Mouse (Mus musculus): ENCODE measurements around the gene Zfp738.

- TF ChIP-seq POLR2A (IDR thresholded peaks at IDR 0.05; ENCODE audit: low read depth, low read length) = no peak
- no peak for TF ChIP-seq ZMIZ1 (IDR thresholded peaks at IDR 0.05; ENCODE audit: low read depth, low read length)
- no peak for TF ChIP-seq CHD1 (IDR thresholded peaks at IDR 0.05; ENCODE audit: low read depth, low read length)
- no peak for TF ChIP-seq HCFC1 (IDR thresholded peaks at IDR 0.05; ENCODE audit: low read depth, low read length)
- TF ChIP-seq ETS1 (conservative IDR thresholded peaks at IDR 0.05; ENCODE audit: low read depth, low read length) = no peak
- TF ChIP-seq CTCF (conservative IDR thresholded peaks at IDR 0.05 in 1 of 2, IDR thresholded peaks at IDR 0.05 in 1 of 2; ENCODE audit: low read depth in 2 of 2, low read length in 2 of 2) = no peak
- no peak for TF ChIP-seq USF1 (IDR thresholded peaks at IDR 0.05; ENCODE audit: low read depth, low read length)
- no peak for TF ChIP-seq ZC3H11A (IDR thresholded peaks at IDR 0.05; ENCODE audit: low read depth, low read length)
These were observed 41.2 kb upstream of the Zfp738 start for GRCm38 (mm10) chr13:67728106-67728505.
